Mouse (Mus musculus) embryonic facial prominence, embryonic 11.5 days (tissue): ENCODE data around the gene Tecpr2. TPM values are rescaled to one million over a fixed set of nuclear protein-coding genes. Genes with fewer than 3 reads are reported as not detected.

Experiments used
- ATAC-seq: fragments of 200-750 bp; cut with Nextera tagmentation; replicated peaks from 2 replicates; pipeline ENCODE4 v1.8.0; 2017; ENCODE audit warnings: low read depth; ENCODE audit not compliant: insufficient number of reproducible peaks, low FRiP score, low TSS enrichment
- DNase-seq: peaks from one replicate; pipeline ENCODE4 v3.0.0-alpha.2; 2015; ENCODE audit warnings: low spot score
- H3K27ac ChIP-seq: fragments of 300-500 bp; sonication (generic); replicated peaks from 2 replicates; pipeline ENCODE4 v1.5.1; 2014; ENCODE audit warnings: mild to moderate bottlenecking, low read depth, low read length, control low read depth
- H3K27me3 ChIP-seq: fragments of 300-500 bp; sonication (generic); 2 replicates; pipeline ENCODE4 v1.6.1; 2014; ENCODE audit warnings: mild to moderate bottlenecking, low read length, moderate library complexity, mixed read lengths; ENCODE audit not compliant: control insufficient read depth, insufficient read depth
- H3K36me3 ChIP-seq: fragments of 300-500 bp; sonication (generic); replicated peaks from 2 replicates; pipeline ENCODE4 v1.6.1; 2014; ENCODE audit warnings: low read depth, mild to moderate bottlenecking, low read length, moderate library complexity, mixed read lengths; ENCODE audit not compliant: control insufficient read depth, insufficient read depth
- H3K4me1 ChIP-seq: fragments of 300-500 bp; sonication (generic); 2 replicates; pipeline ENCODE4 v1.6.1; 2014; ENCODE audit warnings: low read length, mixed read lengths; ENCODE audit not compliant: control insufficient read depth, insufficient read depth
- H3K4me2 ChIP-seq: fragments of 300-500 bp; sonication (generic); 2 replicates; pipeline ENCODE4 v1.6.1; 2014; ENCODE audit warnings: low read depth, mild to moderate bottlenecking, control low read depth, low read length, moderate library complexity
- H3K4me3 ChIP-seq: fragments of 300-500 bp; sonication (generic); 2 replicates; pipeline ENCODE4 v1.5.1; 2014; ENCODE audit warnings: low read depth, low read length, control low read depth
- H3K9ac ChIP-seq: fragments of 300-500 bp; sonication (generic); replicated peaks from 2 replicates; pipeline ENCODE4 v1.6.1; 2014; ENCODE audit warnings: mild to moderate bottlenecking, control low read depth, low read length
- H3K9me3 ChIP-seq: fragments of 300-500 bp; sonication (generic); replicated peaks from 2 replicates; pipeline ENCODE4 v1.6.1; 2016; ENCODE audit warnings: mild to moderate bottlenecking, low read length, inconsistent platforms, mixed read lengths; ENCODE audit not compliant: control insufficient read depth
- WGBS: fragments of 180-500 bp; shearing (Covaris S2); extraction: QIAGEN DNeasy Blood & Tissue Kit; methylation state at CpG from one replicate; pipeline ENCODE4 v1.1.7; 2014; 5-methylcytosine and 5-hydroxymethylcytosine counted together
- polyA plus RNA-seq: library from polyadenylated mRNA; unstranded; fragments of >200 nt; fragmentation: Nextera tagmentation; extraction: Ambion mirVana; gene quantifications from 2 replicates; pipeline ENCODE4 v1.2.1, GENCODE M21; 2014

Gene Tecpr2
- 2.5 and 3.9 TPM in 2 replicates for polyA plus RNA-seq

DNA sequence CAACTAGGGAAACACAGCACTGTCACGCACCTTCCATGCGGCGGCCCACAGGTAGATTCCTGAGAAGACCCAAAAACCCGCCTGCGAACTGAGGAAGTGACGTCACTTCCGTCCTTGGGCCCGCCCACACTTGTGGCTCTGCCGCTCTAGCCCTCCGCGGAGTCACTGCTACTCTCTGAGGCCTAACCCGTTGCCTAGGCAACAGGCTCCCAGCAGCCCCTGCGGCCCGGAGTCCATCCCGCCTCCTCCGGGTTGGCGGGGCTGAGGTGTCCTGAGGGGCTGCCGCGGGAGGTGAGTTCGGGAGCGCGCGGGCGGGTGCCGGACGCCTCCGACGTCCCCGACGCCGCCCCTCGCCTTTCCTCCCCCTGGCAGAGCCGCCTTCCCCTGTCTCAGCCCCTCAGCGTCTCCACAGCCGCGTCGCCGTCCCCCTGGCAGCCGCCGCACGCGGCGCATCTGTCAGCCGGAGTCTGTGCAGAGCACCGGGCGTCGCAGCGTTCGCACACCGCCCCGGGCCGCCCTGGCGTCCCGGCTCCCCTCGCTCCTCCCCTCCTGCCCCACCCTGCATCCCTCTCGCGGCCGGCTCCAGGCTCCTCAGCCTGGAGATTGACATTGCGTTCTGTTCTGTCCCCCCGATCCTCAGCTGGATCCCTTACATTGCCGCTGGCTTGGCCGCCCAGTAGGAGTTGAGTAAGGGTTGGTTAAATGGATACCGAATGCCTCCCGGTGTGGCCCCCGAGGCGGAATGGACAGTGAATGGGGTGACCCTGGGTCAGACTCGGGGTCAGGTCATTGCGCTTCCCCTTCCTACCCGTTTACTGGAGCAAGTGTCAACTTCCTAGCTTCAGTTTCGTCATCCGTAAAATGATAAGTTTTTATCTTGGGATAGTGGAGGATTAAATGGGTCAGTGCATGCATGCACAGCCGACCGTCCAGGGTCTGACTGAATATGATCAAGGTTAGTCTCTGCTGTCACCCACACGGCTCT, at the start of gene Tecpr2, which contains the start of gene Cinp:
TSS of gene Tecpr2 (plus strand) at position 229 of the 985 bp plus-strand sequence.
TSS of gene Cinp (minus strand) at position 110 of the 985 bp plus-strand sequence.
- WGBS: under 1% methylated on average over 62 of the region's 74 CpGs
- H3K4me3 ChIP-seq: peak within 1 kb of the TSS; percentile 85
- H3K4me1 ChIP-seq: no peaks in the 10 kb centered on the region
- no peaks in the 10 kb centered on the region; the same call in 1 of the 2 replicates for H3K36me3 ChIP-seq
- DNase-seq (peak; percentile 100), ATAC-seq (peak; percentile 97)
- H3K9ac ChIP-seq: peak within 1 kb of the TSS; percentile 85
- peak within 1 kb of the TSS; percentile 81; the same call in 1 of the 2 replicates for H3K27ac ChIP-seq
- peak within 1 kb of the TSS; percentile 89 for H3K4me2 ChIP-seq
- H3K9me3 ChIP-seq: no peaks in the 10 kb centered on the region
- H3K27me3 ChIP-seq: no peaks in the 10 kb centered on the region

DNA sequence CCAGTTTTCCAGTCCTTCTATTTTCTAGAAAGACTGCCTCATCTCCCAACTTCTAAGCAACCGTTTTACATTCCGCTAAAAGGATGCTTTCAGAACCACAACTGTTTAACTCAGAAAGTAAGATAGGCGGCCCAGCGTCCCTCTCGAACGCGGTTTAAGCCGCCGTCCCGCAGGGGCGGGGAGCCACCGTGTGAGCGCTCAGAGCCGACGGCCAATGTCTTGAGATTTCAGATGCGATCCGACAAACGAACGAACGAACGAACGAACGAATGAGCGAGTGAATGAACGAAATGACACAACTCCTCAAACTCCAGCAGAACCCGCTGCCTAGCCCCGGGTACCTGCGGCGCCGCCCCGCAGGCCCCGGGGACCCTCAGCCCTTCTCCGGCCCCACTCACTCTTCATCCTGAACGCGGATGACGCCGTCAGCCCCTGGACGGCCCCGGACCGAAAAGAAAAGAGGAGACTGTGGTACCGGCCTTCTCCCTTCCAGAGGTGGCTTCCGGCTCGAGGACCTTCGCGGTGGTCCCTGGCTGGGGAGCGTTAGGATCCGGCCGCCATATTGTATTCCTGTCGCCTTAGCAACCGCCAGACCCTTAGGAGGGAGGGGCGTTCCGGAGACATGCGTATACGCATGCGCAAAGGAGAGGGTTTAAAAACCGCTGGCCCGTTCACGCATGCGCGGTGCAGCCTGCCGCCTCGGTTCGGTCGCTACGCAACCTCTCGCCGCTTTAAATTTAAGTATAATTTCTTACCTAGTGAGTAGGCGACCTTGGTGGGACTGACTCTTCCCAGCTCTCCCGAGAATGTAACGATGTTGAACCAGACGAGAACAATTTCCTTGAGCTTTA, 48.5 kb upstream of the Tecpr2 start, which contains the start of gene Mok:
TSS of gene Mok (minus strand) at position 592 of the 851 bp plus-strand sequence.
- ATAC-seq: peak; percentile 50

GRCm38 (mm10) chr12:110841731-110842493, 47.2 kb upstream of the Tecpr2 start:
- Histone ChIP-seq H3K4me2 (no peak overlapping the region), H3K27ac (no peak overlapping the region), H3K4me1 (peaks cover 4% of the 10 kb centered on the region), H3K4me3 (no peak overlapping the region), H3K9ac (no peak overlapping the region), H3K27me3 (0 out of 2 replicates have a peak, but pooled peaks cover 2% of the 10 kb centered on the region), H3K9me3 (no peaks in the 10 kb centered on the region), H3K36me3 (no peaks in the 10 kb centered on the region)
- no peak for DNase-seq
- no peak for ATAC-seq
- 64% methylated on average over 5 of the region's 5 CpGs for WGBS

More for the DNA sequence above, 48.5 kb upstream of the Tecpr2 start, which contains the start of gene Mok:
- peak; percentile 98 for DNase-seq
- under 1% methylated on average over 71 of the region's 71 CpGs for WGBS
- Histone ChIP-seq H3K36me3 (no peaks in the 10 kb centered on the region), H3K9ac (peak within 1 kb of the TSS; percentile 64), H3K27ac (no peak within 1 kb of the TSS), H3K27me3 (0 out of 2 replicates have a peak, but pooled peaks cover 2% of the 10 kb centered on the region), H3K4me3 (peak within 1 kb of the TSS; percentile 76), H3K9me3 (no peaks in the 10 kb centered on the region), H3K4me2 (peak within 1 kb of the TSS; percentile 57), H3K4me1 (no peaks in the 10 kb centered on the region; the same call in 1 of the 2 replicates)

GRCm38 (mm10) chr12:110843194-110844048, 45.6 kb upstream of the Tecpr2 start:
- no peaks in the 10 kb centered on the region for H3K9me3 ChIP-seq
- H3K4me2 ChIP-seq: peak overlapping the region; percentile 66
- peak overlapping the region; percentile 53 for H3K9ac ChIP-seq
- no peak overlapping the region for H3K27ac ChIP-seq
- H3K4me1 ChIP-seq: peaks cover 4% of the 10 kb centered on the region
- peak overlapping the region; percentile 34 for H3K4me3 ChIP-seq
- 0 out of 2 replicates have a peak, but pooled peaks cover 2% of the 10 kb centered on the region for H3K27me3 ChIP-seq
- DNase-seq (peak; percentile 88), ATAC-seq (no peak)
- no peaks in the 10 kb centered on the region for H3K36me3 ChIP-seq
- 18% methylated on average over 32 of the region's 32 CpGs for WGBS

- 1% methylated on average over 42 of the region's 42 CpGs for WGBS
- H3K27ac ChIP-seq: no peak overlapping the region
- H3K27me3 ChIP-seq: 0 out of 2 replicates have a peak, but pooled peaks cover 2% of the 10 kb centered on the region
Observed at GRCm38 (mm10) chr12:110844227-110845130, 44.6 kb upstream of the Tecpr2 start.

More at GRCm38 (mm10) chr12:110844227-110845130, 44.6 kb upstream of the Tecpr2 start:
- H3K9ac ChIP-seq: peak overlapping the region; percentile 53
- peaks cover 4% of the 10 kb centered on the region for H3K4me1 ChIP-seq
- no peak; the same call in 1 of the 2 replicates for ATAC-seq
- DNase-seq: peak; percentile 14
- H3K36me3 ChIP-seq: no peaks in the 10 kb centered on the region
- H3K9me3 ChIP-seq: no peaks in the 10 kb centered on the region
- H3K4me2 ChIP-seq: peak overlapping the region; percentile 66
- H3K4me3 ChIP-seq: peak overlapping the region; percentile 34
